Mouse (Mus musculus) hindbrain, embryonic 15.5 days (tissue): ENCODE results near the gene Emc10. TPM values are rescaled to one million over a fixed set of nuclear protein-coding genes. Genes with fewer than 3 reads are reported as not detected.

ENCODE experiments used
- ATAC-seq: fragments of 200-750 bp; cut with Nextera tagmentation; 2 replicates; pipeline ENCODE4 v1.8.0; 2017; ENCODE audit warnings: low read depth, moderate number of reproducible peaks, moderate TSS enrichment; ENCODE audit not compliant: low FRiP score
- H3K27ac ChIP-seq: fragments of 300-500 bp; sonication (generic); replicated peaks from 2 replicates; pipeline ENCODE4 v1.5.1; 2015; ENCODE audit warnings: mild to moderate bottlenecking, inconsistent platforms
- H3K27me3 ChIP-seq: fragments of 300-500 bp; sonication (generic); 2 replicates; pipeline ENCODE4 v1.6.1; 2015; ENCODE audit warnings: control low read depth, inconsistent platforms
- H3K36me3 ChIP-seq: fragments of 300-500 bp; sonication (generic); 2 replicates; pipeline ENCODE4 v1.6.1; 2015; ENCODE audit warnings: control low read depth, inconsistent platforms
- H3K4me1 ChIP-seq: fragments of 300-500 bp; sonication (generic); replicated peaks from 2 replicates; pipeline ENCODE4 v1.6.1; 2015; ENCODE audit warnings: control low read depth, inconsistent platforms
- H3K4me2 ChIP-seq: fragments of 300-500 bp; sonication (generic); 2 replicates; pipeline ENCODE4 v1.6.1; 2015; ENCODE audit warnings: moderate library complexity, mild to moderate bottlenecking, inconsistent platforms
- H3K4me3 ChIP-seq: fragments of 300-500 bp; sonication (generic); 2 replicates; pipeline ENCODE4 v1.5.1; 2015; ENCODE audit warnings: mild to moderate bottlenecking, inconsistent platforms
- H3K9ac ChIP-seq: fragments of 300-500 bp; sonication (generic); 2 replicates; pipeline ENCODE4 v1.6.1; 2015; ENCODE audit warnings: inconsistent platforms
- H3K9me3 ChIP-seq: fragments of 300-500 bp; sonication (generic); 2 replicates; pipeline ENCODE4 v1.6.1; 2016; ENCODE audit warnings: control low read depth, inconsistent platforms
- WGBS: fragments of 180-500 bp; shearing (Covaris S2); methylation state at CpG from one replicate; pipeline ENCODE4 v1.1.7; 2015; 5-methylcytosine and 5-hydroxymethylcytosine counted together
- polyA plus RNA-seq: library from polyadenylated mRNA; unstranded; fragments of >200 nt; fragmentation: Nextera tagmentation; extraction: Ambion mirVana; gene quantifications from 2 replicates; pipeline ENCODE4 v1.2.1, GENCODE M21; 2015

Gene Emc10
- polyA plus RNA-seq, 1 experiment from 2014 or later: 165 TPM

- ATAC-seq: no peak
- Histone ChIP-seq H3K9ac (no peak overlapping the region), H3K36me3 (no peaks in the 10 kb centered on the region), H3K4me2 (peak overlapping the region; percentile 37), H3K4me1 (0 out of 2 replicates have a peak, but pooled peaks cover 3% of the 10 kb centered on the region), H3K27ac (no peak overlapping the region), H3K9me3 (no peaks in the 10 kb centered on the region), H3K4me3 (no peak overlapping the region), H3K27me3 (peaks cover 43% of the 10 kb centered on the region)
- WGBS: 4% methylated on average over 20 of the region's 20 CpGs
These were observed 25.4 kb upstream of the Emc10 start for GRCm38 (mm10) chr7:44521710-44522109.

- Histone ChIP-seq H3K9ac (no peak overlapping the region), H3K9me3 (no peaks in the 10 kb centered on the region), H3K27me3 (peaks cover 43% of the 10 kb centered on the region), H3K4me2 (no peak overlapping the region), H3K4me3 (no peak overlapping the region), H3K36me3 (no peaks in the 10 kb centered on the region), H3K27ac (no peak overlapping the region), H3K4me1 (0 out of 2 replicates have a peak, but pooled peaks cover 3% of the 10 kb centered on the region)
- 70% methylated on average over 3 of the region's 3 CpGs for WGBS
- no peak for ATAC-seq
These were observed 24.7 kb upstream of the Emc10 start for GRCm38 (mm10) chr7:44520990-44521389.

GRCm38 (mm10) chr7:44519240-44519913, 23.0 kb upstream of the Emc10 start:
- Histone ChIP-seq H3K27me3 (peaks cover 37% of the 10 kb centered on the region), H3K4me3 (no peak overlapping the region)
- WGBS: 77% methylated on average over 9 of the region's 9 CpGs

GRCm38 (mm10) chr7:44507491-44507890, 11.2 kb upstream of the Emc10 start:
- Histone ChIP-seq H3K4me1 (no peaks in the 10 kb centered on the region), H3K9me3 (no peaks in the 10 kb centered on the region), H3K4me3 (no peak overlapping the region), H3K27ac (no peak overlapping the region), H3K9ac (no peak overlapping the region), H3K36me3 (no peaks in the 10 kb centered on the region), H3K4me2 (no peak overlapping the region), H3K27me3 (0 out of 2 replicates have a peak, but pooled peaks cover 3% of the 10 kb centered on the region)
- no peak for ATAC-seq

More at GRCm38 (mm10) chr7:44519240-44519913, 23.0 kb upstream of the Emc10 start:
- H3K4me1 ChIP-seq: 0 out of 2 replicates have a peak, but pooled peaks cover 3% of the 10 kb centered on the region
- H3K4me2 ChIP-seq: no peak overlapping the region
- H3K27ac ChIP-seq: no peak overlapping the region
- H3K36me3 ChIP-seq: no peaks in the 10 kb centered on the region
- no peak overlapping the region for H3K9ac ChIP-seq
- H3K9me3 ChIP-seq: no peaks in the 10 kb centered on the region
- ATAC-seq: no peak

GRCm38 (mm10) chr7:44501563-44502115, 5.3 kb upstream of the Emc10 start:
- Histone ChIP-seq H3K4me3 (no peak overlapping the region), H3K27me3 (no peaks in the 10 kb centered on the region), H3K9me3 (no peaks in the 10 kb centered on the region), H3K36me3 (no peaks in the 10 kb centered on the region), H3K27ac (no peak overlapping the region), H3K4me1 (peaks cover 11% of the 10 kb centered on the region), H3K4me2 (no peak overlapping the region), H3K9ac (no peak overlapping the region)
- ATAC-seq: no peak
- 37% methylated on average over 5 of the region's 5 CpGs for whole genome bisulfite sequencing

- peaks cover 18% of the 10 kb centered on the region for H3K4me1 ChIP-seq
- H3K36me3 ChIP-seq: no peaks in the 10 kb centered on the region
- no peak overlapping the region for H3K9ac ChIP-seq
- H3K4me3 ChIP-seq: no peak overlapping the region
- no peak for ATAC-seq
- no peak overlapping the region for H3K4me2 ChIP-seq
- H3K27me3 ChIP-seq: no peaks in the 10 kb centered on the region
- H3K9me3 ChIP-seq: no peaks in the 10 kb centered on the region
- H3K27ac ChIP-seq: no peak overlapping the region
- 59% methylated on average over 20 of the region's 20 CpGs for WGBS
These were observed 3.7 kb upstream of the Emc10 start for GRCm38 (mm10) chr7:44500046-44500445.

- no peak overlapping the region for H3K4me3 ChIP-seq
- H3K9me3 ChIP-seq: no peaks in the 10 kb centered on the region
- H3K36me3 ChIP-seq: no peaks in the 10 kb centered on the region
- no peak overlapping the region for H3K27ac ChIP-seq
- no peaks in the 10 kb centered on the region for H3K27me3 ChIP-seq
- H3K9ac ChIP-seq: no peak overlapping the region
- H3K4me2 ChIP-seq: no peak overlapping the region
- no peak for ATAC-seq
- 76% methylated on average over 1 of the region's 1 CpGs for WGBS
- peaks cover 25% of the 10 kb centered on the region for H3K4me1 ChIP-seq
These were observed 2.6 kb upstream of the Emc10 start for GRCm38 (mm10) chr7:44498922-44499321.

GRCm38 (mm10) chr7:44497361-44498055, 1.2 kb upstream of the Emc10 start:
- peaks cover 25% of the 10 kb centered on the region for H3K4me1 ChIP-seq
- H3K9me3 ChIP-seq: no peaks in the 10 kb centered on the region
- WGBS: 84% methylated on average over 10 of the region's 10 CpGs
- peaks cover 11% of the 10 kb centered on the region for H3K36me3 ChIP-seq
- H3K27ac ChIP-seq: peak overlapping the region; percentile 98; the same call in 1 of the 2 replicates
- ATAC-seq: no peak
- peak overlapping the region; percentile 95 for H3K9ac ChIP-seq
- H3K4me3 ChIP-seq: peak overlapping the region; percentile 86
- H3K27me3 ChIP-seq: no peaks in the 10 kb centered on the region
- H3K4me2 ChIP-seq: peak overlapping the region; percentile 88

GRCm38 (mm10) chr7:44496771-44497109, 411 bp upstream of the Emc10 start:
- no peak for ATAC-seq
- Histone ChIP-seq H3K27ac (peak overlapping the region; percentile 98), H3K9ac (peak overlapping the region; percentile 95), H3K27me3 (no peaks in the 10 kb centered on the region), H3K9me3 (no peaks in the 10 kb centered on the region), H3K4me1 (peaks cover 25% of the 10 kb centered on the region), H3K4me2 (peak overlapping the region; percentile 88), H3K4me3 (peak overlapping the region; percentile 86), H3K36me3 (peaks cover 15% of the 10 kb centered on the region)
- under 1% methylated on average over 24 of the region's 26 CpGs for WGBS

GRCm38 (mm10) chr7:44495086-44495485, 1.2 kb downstream of the Emc10 start:
- H3K36me3 ChIP-seq: peaks cover 31% of the 10 kb centered on the region
- no peaks in the 10 kb centered on the region for H3K27me3 ChIP-seq
- no peak for ATAC-seq

GRCm38 (mm10) chr7:44494681-44495080, 1.6 kb downstream of the Emc10 start:
- 93% methylated on average over 12 of the region's 12 CpGs for WGBS
- peaks cover 35% of the 10 kb centered on the region for H3K36me3 ChIP-seq
- H3K4me3 ChIP-seq: peak overlapping the region; percentile 86; the same call in 1 of the 2 replicates
- H3K9me3 ChIP-seq: no peaks in the 10 kb centered on the region
- H3K27ac ChIP-seq: no peak overlapping the region
- no peak overlapping the region for H3K9ac ChIP-seq
- no peak for ATAC-seq
- H3K27me3 ChIP-seq: no peaks in the 10 kb centered on the region
- peak overlapping the region; percentile 88 for H3K4me2 ChIP-seq
- peaks cover 25% of the 10 kb centered on the region for H3K4me1 ChIP-seq

More at GRCm38 (mm10) chr7:44495086-44495485, 1.2 kb downstream of the Emc10 start:
- Histone ChIP-seq H3K4me1 (peaks cover 25% of the 10 kb centered on the region), H3K27ac (no peak overlapping the region), H3K4me3 (peak overlapping the region; percentile 86), H3K9ac (peak overlapping the region; percentile 95), H3K9me3 (no peaks in the 10 kb centered on the region), H3K4me2 (peak overlapping the region; percentile 88)
- 79% methylated on average over 7 of the region's 7 CpGs for WGBS

GRCm38 (mm10) chr7:44492166-44492826, 4.0 kb downstream of the Emc10 start:
- Histone ChIP-seq H3K4me3 (no peak overlapping the region), H3K27me3 (no peaks in the 10 kb centered on the region), H3K9me3 (no peaks in the 10 kb centered on the region), H3K9ac (no peak overlapping the region), H3K4me2 (no peak overlapping the region), H3K36me3 (peaks cover 35% of the 10 kb centered on the region), H3K27ac (no peak overlapping the region), H3K4me1 (peaks cover 21% of the 10 kb centered on the region)
- ATAC-seq: no peak
- 93% methylated on average over 21 of the region's 21 CpGs for WGBS
